Mouse (Mus musculus) spleen, adult 2 months (tissue): ENCODE measurements around the gene Stox2. TPM values are rescaled to one million over a fixed set of nuclear protein-coding genes. Genes with fewer than 3 reads are reported as not detected.

Experiments
- DNase-seq, 2 experiments: peaks; one replicate each; pipeline versions ENCODE4 v3.0.0 to v3.0.0-alpha.2; 2012 to 2021; ENCODE audit warnings: low spot score in 2 of 2, low read depth in 1 of 2
- H3K27ac ChIP-seq: fragments of 200-500 bp; 2 replicates; pipeline ENCODE4 v1.5.1; 2012; ENCODE audit warnings: low read length, inconsistent platforms; ENCODE audit not compliant: insufficient read depth
- H3K27me3 ChIP-seq: fragments of 200-500 bp; 2 replicates; pipeline ENCODE4 v1.6.1; 2012; ENCODE audit warnings: mild to moderate bottlenecking, moderate library complexity, low read length, inconsistent platforms; ENCODE audit not compliant: control insufficient read depth, insufficient read depth
- H3K36me3 ChIP-seq: fragments of 200-500 bp; 2 replicates; pipeline ENCODE4 v1.6.1; 2012; ENCODE audit warnings: mild to moderate bottlenecking, low read length, inconsistent platforms; ENCODE audit not compliant: control insufficient read depth, insufficient read depth
- H3K4me1 ChIP-seq: fragments of 200-500 bp; 2 replicates; pipeline ENCODE4 v1.6.1; 2011; ENCODE audit warnings: inconsistent platforms; ENCODE audit not compliant: control insufficient read depth, insufficient read depth, insufficient read length
- H3K4me3 ChIP-seq: fragments of 200-500 bp; 2 replicates; pipeline ENCODE4 v1.5.1; 2011; ENCODE audit warnings: mild to moderate bottlenecking, inconsistent platforms; ENCODE audit not compliant: insufficient read depth, insufficient read length; ENCODE audit errors: extremely low read depth
- CTCF ChIP-seq: fragments of 200-500 bp; IDR thresholded peaks from 2 replicates; pipeline ENCODE4 v1.5.1; 2011; ENCODE audit warnings: mild to moderate bottlenecking, inconsistent platforms; ENCODE audit not compliant: insufficient read depth, insufficient read length, insufficient replicate concordance; ENCODE audit errors: extremely low read depth
- POLR2A ChIP-seq: fragments of 200-500 bp; IDR thresholded peaks from 2 replicates; pipeline ENCODE4 v1.6.1; 2011; ENCODE audit warnings: low read depth, low read length, inconsistent platforms
- WGBS: fragments of 180-500 bp; shearing (Covaris S2); methylation state at CpG from one replicate; pipeline ENCODE4 v1.1.7; 2018; 5-methylcytosine and 5-hydroxymethylcytosine counted together
- polyA plus RNA-seq: library from polyadenylated mRNA; depleted of rRNA; stranded (reverse); fragments of >200 nt; gene quantifications from 2 replicates; pipeline ENCODE4 v1.2.3, GENCODE M21; 2012

The Stox2 gene
- polyA plus RNA-seq, 1 experiment, result 0.50 TPM

DNA sequence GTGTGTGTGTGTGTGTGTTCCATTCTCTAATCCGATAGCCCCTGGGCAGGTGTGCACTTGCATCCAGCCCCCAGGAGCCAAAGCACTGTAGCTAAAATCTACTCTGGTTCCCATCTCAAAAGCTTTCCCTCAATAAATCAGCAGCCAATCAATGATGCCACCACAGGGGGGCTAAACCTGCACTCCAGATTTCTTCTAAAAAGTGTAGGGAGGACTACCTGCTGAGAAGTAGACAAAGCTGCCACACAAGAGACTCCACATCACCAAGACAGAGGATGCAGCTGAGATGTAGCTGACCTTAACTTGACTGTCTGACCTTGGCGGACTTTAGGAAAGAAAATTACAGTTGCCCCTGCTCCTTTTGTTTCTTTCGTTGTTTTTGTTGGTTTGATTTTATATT, 127.7 kb downstream of the Stox2 start:
- H3K27ac ChIP-seq, result no peak overlapping the region
- H3K4me3 ChIP-seq, result no peak overlapping the region
- no peak for TF ChIP-seq CTCF
- no peak for TF ChIP-seq POLR2A
- WGBS, result 87% methylated on average over 3 of the region's 3 CpGs
- H3K36me3 ChIP-seq, result no peaks in the 10 kb centered on the region
- DNase-seq, result no peak
- H3K27me3 ChIP-seq, result no peaks in the 10 kb centered on the region
- no peaks in the 10 kb centered on the region for H3K4me1 ChIP-seq

DNA sequence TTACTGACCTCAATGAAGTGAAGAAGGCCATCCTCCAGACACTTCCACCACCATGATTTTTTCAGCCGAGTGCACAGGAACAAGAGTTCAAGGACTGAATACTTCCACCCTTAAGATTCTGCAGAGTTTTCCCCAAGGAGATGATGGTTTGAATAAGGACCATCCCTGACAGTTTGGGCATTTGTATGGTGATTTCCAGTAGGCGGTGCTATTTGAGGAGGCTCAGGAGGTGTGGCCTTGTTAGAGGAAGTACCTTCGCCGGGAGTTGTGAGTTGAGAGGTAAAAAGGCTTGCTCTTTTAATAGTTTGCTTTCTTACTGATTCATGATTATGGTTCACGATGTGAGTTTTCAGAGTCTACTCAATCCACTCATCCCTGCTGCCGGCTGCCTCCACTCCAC, 138.0 kb downstream of the Stox2 start:
- DNase-seq, result no peak
- Histone ChIP-seq H3K4me1 (no peaks in the 10 kb centered on the region), H3K27ac (no peak overlapping the region), H3K36me3 (no peaks in the 10 kb centered on the region), H3K4me3 (no peak overlapping the region), H3K27me3 (no peaks in the 10 kb centered on the region)
- TF ChIP-seq CTCF (no peak), POLR2A (no peak)
- 74% methylated on average over 6 of the region's 6 CpGs for WGBS

DNA sequence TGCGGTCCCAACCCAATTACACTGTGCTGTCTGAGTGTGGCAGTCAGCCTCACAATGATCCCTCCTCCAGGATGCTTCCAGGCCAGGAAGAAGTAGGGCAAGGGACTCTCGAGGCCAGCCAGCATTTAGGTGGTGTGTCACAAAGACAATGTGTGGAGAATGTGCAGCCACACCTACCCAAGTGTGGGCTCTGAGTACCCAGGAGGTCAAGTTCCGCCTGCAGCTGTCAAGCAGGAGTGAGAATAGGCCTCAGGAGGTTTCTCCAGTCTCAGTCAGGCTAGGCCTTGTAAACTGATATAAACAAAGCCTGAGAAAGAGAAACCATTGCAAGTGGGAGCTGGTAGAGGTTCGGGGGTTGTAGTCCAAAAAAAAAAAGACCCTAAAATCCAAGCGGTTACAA, 139.8 kb downstream of the Stox2 start:
- no peak for TF ChIP-seq CTCF
- no peak for TF ChIP-seq POLR2A
- 78% methylated on average over 5 of the region's 5 CpGs for WGBS

DNA sequence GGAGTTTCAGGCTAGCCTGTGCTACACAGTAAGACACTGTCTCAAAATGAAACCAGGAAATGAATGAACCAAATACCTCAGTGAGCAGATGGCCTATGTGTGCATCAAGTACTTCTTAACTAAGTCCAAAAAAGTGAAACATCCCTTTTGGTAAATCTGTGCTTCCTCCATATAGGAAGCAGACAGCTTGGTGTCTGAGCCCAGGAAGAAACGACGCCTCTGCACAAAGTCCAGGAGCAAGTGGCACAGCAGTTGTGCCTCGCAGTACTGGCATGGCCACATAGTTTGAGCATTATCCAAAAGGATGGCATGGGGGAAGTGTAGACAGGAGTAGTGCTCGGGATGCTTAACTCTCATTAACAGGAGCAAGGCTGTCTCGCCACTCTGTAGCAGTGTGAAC, 140.3 kb downstream of the Stox2 start:
- Histone ChIP-seq H3K27ac (no peak overlapping the region), H3K36me3 (no peaks in the 10 kb centered on the region), H3K27me3 (no peaks in the 10 kb centered on the region), H3K4me3 (no peak overlapping the region), H3K4me1 (no peaks in the 10 kb centered on the region)
- TF ChIP-seq POLR2A, result no peak
- no peak for TF ChIP-seq CTCF
- DNase-seq, result no peak
- WGBS, result 86% methylated on average over 5 of the region's 5 CpGs

More for the DNA sequence above, 139.8 kb downstream of the Stox2 start:
- Histone ChIP-seq H3K36me3 (no peaks in the 10 kb centered on the region), H3K27ac (no peak overlapping the region), H3K27me3 (no peaks in the 10 kb centered on the region), H3K4me1 (no peaks in the 10 kb centered on the region), H3K4me3 (no peak overlapping the region)
- no peak for DNase-seq

DNA sequence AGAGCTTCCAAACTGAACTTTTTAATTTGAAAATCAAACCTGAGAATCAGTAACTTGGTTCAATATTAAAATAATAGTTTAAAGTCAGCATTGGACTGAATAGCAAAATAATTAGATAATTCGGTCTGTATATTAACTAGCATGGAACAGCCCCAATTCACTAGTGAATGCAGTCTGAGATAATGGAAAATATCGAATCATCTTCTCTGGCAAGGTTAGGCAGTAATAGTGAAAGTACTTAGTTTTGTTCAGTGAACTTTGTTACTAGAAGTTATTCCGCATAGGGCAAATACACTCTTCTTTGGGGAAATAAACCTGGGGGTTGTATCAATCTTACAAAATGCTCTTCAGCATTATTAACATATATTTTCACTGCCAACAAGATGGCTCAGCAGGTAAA, 147.7 kb downstream of the Stox2 start:
- Histone ChIP-seq H3K36me3 (no peaks in the 10 kb centered on the region), H3K4me3 (no peak overlapping the region), H3K4me1 (no peaks in the 10 kb centered on the region), H3K27ac (no peak overlapping the region), H3K27me3 (no peaks in the 10 kb centered on the region)
- WGBS, result 88% methylated on average over 3 of the region's 3 CpGs
- no peak for DNase-seq
- TF ChIP-seq POLR2A, result no peak
- TF ChIP-seq CTCF, result no peak

DNA sequence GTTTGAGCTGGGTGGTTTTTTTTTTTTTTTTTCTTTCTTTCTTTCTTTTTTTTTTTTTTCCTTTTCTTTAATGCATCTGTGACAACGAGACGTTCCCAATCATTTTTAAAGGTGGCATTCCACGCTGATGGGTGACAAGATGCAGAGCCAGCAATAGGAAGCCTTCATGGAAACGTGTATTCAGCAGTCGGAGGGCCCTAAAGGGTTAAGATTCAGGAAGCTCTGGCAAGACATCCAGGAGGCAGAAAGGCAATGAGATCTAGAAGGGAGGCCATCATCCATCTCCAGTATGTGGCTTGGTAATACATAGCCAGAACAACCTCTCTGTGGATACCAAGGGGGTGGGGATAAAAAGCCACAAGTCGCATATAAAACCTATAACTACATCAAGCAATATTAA, 156.5 kb downstream of the Stox2 start:
- no peak overlapping the region for H3K4me3 ChIP-seq
- DNase-seq, result no peak
- WGBS, result 35% methylated on average over 6 of the region's 6 CpGs
- no peak overlapping the region for H3K27ac ChIP-seq
- peaks cover 20% of the 10 kb centered on the region for H3K27me3 ChIP-seq
- TF ChIP-seq POLR2A (no peak), CTCF (no peak)
- no peaks in the 10 kb centered on the region for H3K36me3 ChIP-seq
- peaks cover 7% of the 10 kb centered on the region for H3K4me1 ChIP-seq

DNA sequence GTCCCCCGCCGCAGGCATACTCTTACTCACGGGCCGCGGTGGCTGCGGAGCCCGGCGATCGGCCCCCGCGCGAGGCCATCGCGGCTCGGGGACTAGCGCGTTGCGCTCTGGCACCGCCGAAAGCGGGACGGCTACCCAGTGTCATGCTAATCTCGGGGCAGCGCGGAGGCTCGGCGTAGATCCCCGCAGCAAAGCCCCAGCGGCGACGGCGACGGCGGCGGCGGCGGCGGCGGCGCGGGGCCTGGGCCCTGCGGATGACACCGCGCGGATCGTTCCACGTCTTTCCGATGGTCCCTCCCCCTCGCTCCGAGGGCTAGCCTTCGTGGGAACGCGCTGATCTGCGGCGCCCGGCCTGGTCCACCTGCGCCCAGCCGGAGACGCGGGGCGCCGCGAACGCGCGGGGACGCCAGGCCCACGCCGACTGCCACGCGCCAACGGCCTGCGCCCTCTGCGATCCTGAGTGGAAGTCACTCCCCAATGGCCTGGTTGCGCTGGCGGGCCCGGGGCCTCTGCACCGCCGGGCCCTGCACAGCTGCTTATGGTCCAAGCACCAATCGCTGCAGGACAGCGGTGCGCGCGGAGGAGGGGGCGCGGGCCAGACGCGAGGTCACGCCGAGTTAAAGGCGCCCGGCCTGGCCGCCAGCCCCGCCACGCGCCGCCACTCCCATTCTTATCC, 157.2 kb downstream of the Stox2 start:
- H3K27me3 ChIP-seq, result peaks cover 20% of the 10 kb centered on the region
- TF ChIP-seq POLR2A (no peak), CTCF (no peak)
- H3K27ac ChIP-seq, result no peak overlapping the region
- no peak overlapping the region; the same call in 1 of the 2 replicates for H3K4me3 ChIP-seq
- WGBS, result 2% methylated on average over 92 of the region's 97 CpGs
- DNase-seq, result no peak
- H3K4me1 ChIP-seq, result peaks cover 7% of the 10 kb centered on the region
- no peaks in the 10 kb centered on the region for H3K36me3 ChIP-seq
